Mouse (Mus musculus) intestine, embryonic 14.5 days (tissue): ENCODE results near the gene Nlrp6. TPM values are rescaled to one million over a fixed set of nuclear protein-coding genes. Genes with fewer than 3 reads are reported as not detected.

Experiments
- ATAC-seq: fragments of 200-750 bp; cut with Nextera tagmentation; replicated peaks from 2 replicates; pipeline ENCODE4 v1.8.0; 2017; ENCODE audit warnings: low read depth, moderate number of reproducible peaks, moderate TSS enrichment, moderate library complexity; ENCODE audit not compliant: low FRiP score, low TSS enrichment
- DNase-seq: peaks from one replicate; pipeline ENCODE4 v3.0.0-alpha.2; 2018; ENCODE audit warnings: low spot score
- H3K27ac ChIP-seq: fragments of 300-500 bp; sonication (generic); 2 replicates; pipeline ENCODE4 v1.5.1; 2014; ENCODE audit warnings: low read depth, mild to moderate bottlenecking, control low read depth
- H3K27me3 ChIP-seq: fragments of 300-500 bp; sonication (generic); replicated peaks from 2 replicates; pipeline ENCODE4 v1.6.1; 2014; ENCODE audit warnings: low read length, control low read depth; ENCODE audit not compliant: control insufficient read depth, insufficient read depth
- H3K36me3 ChIP-seq: fragments of 300-500 bp; sonication (generic); 2 replicates; pipeline ENCODE4 v1.6.1; 2014; ENCODE audit warnings: low read length, control low read depth; ENCODE audit not compliant: control insufficient read depth, insufficient read depth
- H3K4me1 ChIP-seq: fragments of 300-500 bp; sonication (generic); replicated peaks from 2 replicates; pipeline ENCODE4 v1.6.1; 2014; ENCODE audit warnings: low read length, control low read depth, mixed read lengths; ENCODE audit not compliant: control insufficient read depth, insufficient read depth
- H3K4me2 ChIP-seq: fragments of 300-500 bp; sonication (generic); 2 replicates; pipeline ENCODE4 v1.6.1; 2014; ENCODE audit warnings: low read length
- H3K4me3 ChIP-seq: fragments of 300-500 bp; sonication (generic); 2 replicates; pipeline ENCODE4 v1.5.1; 2014; ENCODE audit warnings: low read depth, low read length, control low read depth, mixed read lengths
- H3K9ac ChIP-seq: fragments of 300-500 bp; sonication (generic); 2 replicates; pipeline ENCODE4 v1.6.1; 2014; ENCODE audit warnings: mild to moderate bottlenecking, low read length
- H3K9me3 ChIP-seq: fragments of 300-500 bp; sonication (generic); 2 replicates; pipeline ENCODE4 v1.6.1; 2016; ENCODE audit warnings: low read length, control low read depth; ENCODE audit not compliant: control insufficient read depth
- WGBS: fragments of 180-500 bp; shearing (Covaris S2); extraction: QIAGEN DNeasy Blood & Tissue Kit; methylation state at CpG from one replicate; pipeline ENCODE4 v1.1.7; 2014; 5-methylcytosine and 5-hydroxymethylcytosine counted together
- polyA plus RNA-seq: library from polyadenylated mRNA; unstranded; fragments of >200 nt; fragmentation: Nextera tagmentation; extraction: Ambion mirVana; gene quantifications from 2 replicates; pipeline ENCODE4 v1.2.1, GENCODE M21; 2014

The Nlrp6 gene
- polyA plus RNA-seq, 1 experiment from 2014 or later = 18.4 TPM

GRCm38 (mm10) chr7:140921225-140921975 is 698 bp downstream of the Nlrp6 start:
- Histone ChIP-seq H3K27me3 (peaks cover 51% of the 10 kb centered on the region), H3K36me3 (no peaks in the 10 kb centered on the region), H3K9ac (no peak overlapping the region), H3K9me3 (no peaks in the 10 kb centered on the region), H3K4me1 (peaks cover 3% of the 10 kb centered on the region), H3K27ac (no peak overlapping the region), H3K4me2 (peak overlapping the region; percentile 59; the same call in 1 of the 2 replicates), H3K4me3 (peak overlapping the region; percentile 31; the same call in 1 of the 2 replicates)
- ATAC-seq (no peak), DNase-seq (no peak)
- WGBS = 35% methylated on average over 22 of the region's 22 CpGs

- Histone ChIP-seq H3K4me2 (peak overlapping the region; percentile 59), H3K4me3 (peak overlapping the region; percentile 31), H3K27me3 (peaks cover 51% of the 10 kb centered on the region), H3K36me3 (no peaks in the 10 kb centered on the region), H3K9me3 (no peaks in the 10 kb centered on the region), H3K4me1 (peaks cover 3% of the 10 kb centered on the region), H3K27ac (no peak overlapping the region), H3K9ac (peak overlapping the region; percentile 3; the same call in 1 of the 2 replicates)
- WGBS = 1% methylated on average over 49 of the region's 49 CpGs
- DNase-seq (peak; percentile 79), ATAC-seq (peak; percentile 44; the same call in 1 of the 2 replicates)
Measured at GRCm38 (mm10) chr7:140922398-140923069, 1.8 kb downstream of the Nlrp6 start.

- peaks cover 51% of the 10 kb centered on the region for H3K27me3 ChIP-seq
- WGBS = 24% methylated on average over 30 of the region's 30 CpGs
- peak overlapping the region; percentile 3; the same call in 1 of the 2 replicates for H3K9ac ChIP-seq
Measured at GRCm38 (mm10) chr7:140923070-140923775, 2.5 kb downstream of the Nlrp6 start.

GRCm38 (mm10) chr7:140927181-140927580 is 6.5 kb downstream of the Nlrp6 start:
- H3K4me2 ChIP-seq = no peak overlapping the region
- ATAC-seq (no peak), DNase-seq (no peak)
- no peak overlapping the region for H3K27ac ChIP-seq
- H3K4me3 ChIP-seq = no peak overlapping the region
- 88% methylated on average over 6 of the region's 6 CpGs for WGBS
- no peak overlapping the region for H3K9ac ChIP-seq
- H3K9me3 ChIP-seq = no peaks in the 10 kb centered on the region
- peaks cover 22% of the 10 kb centered on the region for H3K27me3 ChIP-seq
- H3K36me3 ChIP-seq = no peaks in the 10 kb centered on the region
- H3K4me1 ChIP-seq = peaks cover 2% of the 10 kb centered on the region; the same call in 1 of the 2 replicates

More at GRCm38 (mm10) chr7:140923070-140923775, 2.5 kb downstream of the Nlrp6 start:
- H3K4me2 ChIP-seq = peak overlapping the region; percentile 59
- no peak for DNase-seq
- peaks cover 3% of the 10 kb centered on the region for H3K4me1 ChIP-seq
- H3K36me3 ChIP-seq = no peaks in the 10 kb centered on the region
- H3K9me3 ChIP-seq = no peaks in the 10 kb centered on the region
- ATAC-seq = peak; percentile 31; the same call in 1 of the 2 replicates
- H3K4me3 ChIP-seq = peak overlapping the region; percentile 31
- H3K27ac ChIP-seq = no peak overlapping the region

- Histone ChIP-seq H3K9me3 (no peaks in the 10 kb centered on the region), H3K4me1 (peaks cover 37% of the 10 kb centered on the region), H3K4me2 (no peak overlapping the region), H3K36me3 (peaks cover 2% of the 10 kb centered on the region; the same call in 1 of the 2 replicates), H3K4me3 (no peak overlapping the region), H3K27ac (no peak overlapping the region), H3K9ac (no peak overlapping the region), H3K27me3 (0 out of 2 replicates have a peak, but pooled peaks cover 3% of the 10 kb centered on the region)
- DNase-seq (no peak), ATAC-seq (no peak)
- WGBS = 51% methylated on average over 3 of the region's 3 CpGs
Measured at GRCm38 (mm10) chr7:140938436-140938835, 17.7 kb downstream of the Nlrp6 start.

- Histone ChIP-seq H3K27me3 (0 out of 2 replicates have a peak, but pooled peaks cover 3% of the 10 kb centered on the region), H3K9me3 (no peaks in the 10 kb centered on the region), H3K36me3 (peaks cover 3% of the 10 kb centered on the region; the same call in 1 of the 2 replicates), H3K4me3 (no peak overlapping the region), H3K9ac (no peak overlapping the region), H3K4me1 (peaks cover 38% of the 10 kb centered on the region), H3K27ac (peak overlapping the region; percentile 88; the same call in 1 of the 2 replicates), H3K4me2 (no peak overlapping the region)
- ATAC-seq (no peak), DNase-seq (no peak)
- 36% methylated on average over 2 of the region's 2 CpGs for WGBS
Measured at GRCm38 (mm10) chr7:140938896-140939295, 18.2 kb downstream of the Nlrp6 start.

- peak; percentile 29; the same call in 1 of the 2 replicates for ATAC-seq
- Histone ChIP-seq H3K4me2 (peak overlapping the region; percentile 41), H3K4me3 (no peak overlapping the region), H3K36me3 (peaks cover 5% of the 10 kb centered on the region), H3K27me3 (0 out of 2 replicates have a peak, but pooled peaks cover 3% of the 10 kb centered on the region), H3K4me1 (peaks cover 38% of the 10 kb centered on the region), H3K9me3 (no peaks in the 10 kb centered on the region), H3K27ac (peak overlapping the region; percentile 88), H3K9ac (no peak overlapping the region)
- DNase-seq = peak; percentile 71
- WGBS = 4% methylated on average over 8 of the region's 8 CpGs
Measured at GRCm38 (mm10) chr7:140939669-140940171, 19.0 kb downstream of the Nlrp6 start.
